Mouse (Mus musculus): Measurements from ENCODE around the gene Dnah17. TPM values are rescaled to one million over a fixed set of nuclear protein-coding genes. Genes with fewer than 3 reads are reported as not detected.

Gene Dnah17
- total RNA-seq, 2 experiments from 2014 or later: not detected

GRCm38 (mm10) chr11:118101133-118101532 lies 29.3 kb downstream of the Dnah17 start:
- no peak for ATAC-seq (replicated peaks; ENCODE audit: low FRiP score, poor library complexity, severe bottlenecking)

- no peak for ATAC-seq (replicated peaks; ENCODE audit: low FRiP score, poor library complexity, severe bottlenecking)
Measured at GRCm38 (mm10) chr11:118096736-118097135, 33.7 kb downstream of the Dnah17 start.

GRCm38 (mm10) chr11:118095004-118095403 lies 35.4 kb downstream of the Dnah17 start:
- ATAC-seq (replicated peaks; ENCODE audit: low FRiP score, poor library complexity, severe bottlenecking): no peak

- ATAC-seq (replicated peaks; ENCODE audit: low FRiP score, poor library complexity, severe bottlenecking): no peak
Measured at GRCm38 (mm10) chr11:118091002-118091670, 39.3 kb downstream of the Dnah17 start.

GRCm38 (mm10) chr11:118088896-118089295 lies 41.5 kb downstream of the Dnah17 start:
- ATAC-seq (replicated peaks; ENCODE audit: low FRiP score, poor library complexity, severe bottlenecking): no peak

- no peak for ATAC-seq (replicated peaks; ENCODE audit: low FRiP score, poor library complexity, severe bottlenecking)
Measured at GRCm38 (mm10) chr11:118085961-118086360, 44.5 kb downstream of the Dnah17 start.

GRCm38 (mm10) chr11:118085176-118085575 lies 45.3 kb downstream of the Dnah17 start:
- ATAC-seq (replicated peaks; ENCODE audit: low FRiP score, poor library complexity, severe bottlenecking): no peak

- no peak for ATAC-seq (replicated peaks; ENCODE audit: low FRiP score, poor library complexity, severe bottlenecking)
Measured at GRCm38 (mm10) chr11:118084266-118084665, 46.2 kb downstream of the Dnah17 start.

GRCm38 (mm10) chr11:118083811-118084210 lies 46.6 kb downstream of the Dnah17 start:
- no peak for ATAC-seq (replicated peaks; ENCODE audit: low FRiP score, poor library complexity, severe bottlenecking)

GRCm38 (mm10) chr11:118082294-118082693 lies 48.1 kb downstream of the Dnah17 start:
- ATAC-seq (replicated peaks; ENCODE audit: low FRiP score, poor library complexity, severe bottlenecking): no peak

GRCm38 (mm10) chr11:118079750-118080149 lies 50.7 kb downstream of the Dnah17 start:
- ATAC-seq (replicated peaks; ENCODE audit: low FRiP score, poor library complexity, severe bottlenecking): no peak

- ATAC-seq (replicated peaks; ENCODE audit: low FRiP score, poor library complexity, severe bottlenecking): no peak
Measured at GRCm38 (mm10) chr11:118076929-118077328, 53.5 kb downstream of the Dnah17 start.

GRCm38 (mm10) chr11:118075035-118075522 lies 55.4 kb downstream of the Dnah17 start:
- no peak for ATAC-seq (replicated peaks; ENCODE audit: low FRiP score, poor library complexity, severe bottlenecking)

- ATAC-seq (replicated peaks; ENCODE audit: low FRiP score, poor library complexity, severe bottlenecking): no peak
Measured at GRCm38 (mm10) chr11:118071227-118071912, 59.1 kb downstream of the Dnah17 start.

- no peak for ATAC-seq (replicated peaks; ENCODE audit: low FRiP score, poor library complexity, severe bottlenecking)
Measured at GRCm38 (mm10) chr11:118068812-118069332, 61.6 kb downstream of the Dnah17 start.

- ATAC-seq (replicated peaks; ENCODE audit: low FRiP score, poor library complexity, severe bottlenecking): no peak
Measured at GRCm38 (mm10) chr11:118067588-118067987, 62.8 kb downstream of the Dnah17 start.

- no peak for ATAC-seq (replicated peaks; ENCODE audit: low FRiP score, poor library complexity, severe bottlenecking)
Measured at GRCm38 (mm10) chr11:118060038-118060437, 70.4 kb downstream of the Dnah17 start.

GRCm38 (mm10) chr11:118058872-118059271 lies 71.6 kb downstream of the Dnah17 start:
- ATAC-seq (replicated peaks; ENCODE audit: low FRiP score, poor library complexity, severe bottlenecking): no peak

- ATAC-seq (replicated peaks; ENCODE audit: low FRiP score, poor library complexity, severe bottlenecking): no peak
Measured at GRCm38 (mm10) chr11:118058367-118058766, 72.1 kb downstream of the Dnah17 start.

GRCm38 (mm10) chr11:118050174-118050573 lies 80.3 kb downstream of the Dnah17 start:
- no peak for ATAC-seq (replicated peaks; ENCODE audit: low FRiP score, poor library complexity, severe bottlenecking)

GRCm38 (mm10) chr11:118049641-118050040 lies 80.8 kb downstream of the Dnah17 start:
- no peak for ATAC-seq (replicated peaks; ENCODE audit: low FRiP score, poor library complexity, severe bottlenecking)

All from erythroid progenitor cell, adult 5-6 weeks (primary cell).